Mouse (Mus musculus): ENCODE measurements around the gene Fam83e.

Gene Fam83e

GRCm38 (mm10) chr7:45733477-45733876 lies 12.5 kb downstream of the Fam83e start:
- no peak for TF ChIP-seq GATA4 (IDR thresholded peaks at IDR 0.05; ENCODE audit: insufficient replicate concordance, low read length)

DNA sequence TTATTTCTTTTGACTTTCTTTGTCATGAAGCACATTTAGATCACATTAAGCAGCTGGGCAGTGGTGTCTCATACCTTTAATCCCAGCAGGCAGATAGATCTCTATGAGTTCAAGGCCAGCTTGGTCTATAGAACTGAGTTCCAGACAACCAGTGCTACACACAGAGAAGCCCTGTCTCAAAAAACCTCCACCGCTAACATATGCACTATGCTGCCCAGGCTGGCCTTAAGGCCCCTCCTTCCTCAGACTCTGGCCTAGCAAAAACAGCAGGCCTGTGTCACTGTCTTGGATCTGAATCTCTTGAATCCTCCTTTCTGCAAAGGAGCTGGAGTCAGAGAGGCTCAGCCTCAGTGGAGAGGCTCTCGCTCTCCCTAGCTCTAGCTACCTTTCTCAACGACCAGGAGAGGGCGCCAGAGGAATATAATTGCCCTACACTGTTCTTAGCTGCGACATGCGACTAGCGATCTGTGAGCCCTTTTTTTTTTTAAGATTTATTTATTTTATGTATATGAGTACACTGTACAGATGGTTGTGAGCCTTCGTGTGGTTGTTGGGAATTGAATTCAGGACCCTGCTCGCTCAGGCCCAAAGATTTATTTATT lies 18.3 kb downstream of the Fam83e start:
- no peak for TF ChIP-seq GATA4 (IDR thresholded peaks at IDR 0.05; ENCODE audit: insufficient replicate concordance, low read length)

- TF ChIP-seq GATA4 (IDR thresholded peaks at IDR 0.05; ENCODE audit: insufficient replicate concordance, low read length): no peak
These were observed 18.8 kb downstream of the Fam83e start for GRCm38 (mm10) chr7:45739820-45740219.

GRCm38 (mm10) chr7:45741308-45741707 lies 20.3 kb downstream of the Fam83e start:
- no peak for TF ChIP-seq GATA4 (IDR thresholded peaks at IDR 0.05; ENCODE audit: insufficient replicate concordance, low read length)

- no peak for TF ChIP-seq GATA4 (IDR thresholded peaks at IDR 0.05; ENCODE audit: insufficient replicate concordance, low read length)
These were observed 20.8 kb downstream of the Fam83e start for GRCm38 (mm10) chr7:45741777-45742176.

DNA sequence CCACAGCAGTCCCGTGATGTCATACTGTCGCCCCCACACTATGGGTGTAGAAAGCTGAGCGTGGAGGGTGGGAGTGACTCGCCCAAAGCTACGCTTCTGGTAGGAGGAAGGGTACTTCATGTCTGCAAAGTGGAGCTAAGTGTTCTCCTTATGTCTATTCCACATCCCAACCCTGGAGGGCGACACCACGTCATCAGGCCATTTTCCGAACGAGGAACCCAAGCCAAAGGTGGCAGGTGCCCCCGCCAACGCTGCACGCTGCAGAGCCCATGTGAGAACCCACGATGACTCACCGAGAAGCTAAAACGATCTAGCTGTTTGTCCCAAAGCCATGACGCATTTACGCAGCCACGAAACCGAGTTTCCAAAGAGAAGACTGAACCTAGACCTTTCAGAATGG lies 21.3 kb downstream of the Fam83e start:
- TF ChIP-seq GATA4 (IDR thresholded peaks at IDR 0.05; ENCODE audit: insufficient replicate concordance, low read length): no peak

DNA sequence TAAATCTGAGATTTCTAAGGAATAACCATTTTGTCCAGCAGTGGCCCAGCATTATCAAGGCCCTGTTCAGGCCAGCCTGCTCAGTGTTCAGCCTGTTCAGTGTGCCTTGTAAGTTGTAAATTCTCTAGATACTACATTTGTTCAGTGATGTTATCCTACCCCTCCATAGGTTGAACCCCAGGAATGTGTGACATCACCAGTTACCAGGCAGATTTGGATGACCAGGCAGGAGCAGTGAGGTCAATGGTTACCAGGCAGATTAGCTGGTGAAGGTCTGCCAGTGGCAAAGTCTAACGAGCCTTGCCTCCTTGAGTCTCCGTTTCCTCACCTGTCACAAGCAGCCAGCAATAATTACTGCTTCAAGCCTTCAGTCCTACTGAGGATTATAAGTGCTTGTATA lies 23.4 kb downstream of the Fam83e start:
- no peak for TF ChIP-seq GATA4 (IDR thresholded peaks at IDR 0.05; ENCODE audit: insufficient replicate concordance, low read length)

GRCm38 (mm10) chr7:45746518-45746917 lies 25.5 kb downstream of the Fam83e start:
- TF ChIP-seq GATA4 (IDR thresholded peaks at IDR 0.05; ENCODE audit: insufficient replicate concordance, low read length): no peak

DNA sequence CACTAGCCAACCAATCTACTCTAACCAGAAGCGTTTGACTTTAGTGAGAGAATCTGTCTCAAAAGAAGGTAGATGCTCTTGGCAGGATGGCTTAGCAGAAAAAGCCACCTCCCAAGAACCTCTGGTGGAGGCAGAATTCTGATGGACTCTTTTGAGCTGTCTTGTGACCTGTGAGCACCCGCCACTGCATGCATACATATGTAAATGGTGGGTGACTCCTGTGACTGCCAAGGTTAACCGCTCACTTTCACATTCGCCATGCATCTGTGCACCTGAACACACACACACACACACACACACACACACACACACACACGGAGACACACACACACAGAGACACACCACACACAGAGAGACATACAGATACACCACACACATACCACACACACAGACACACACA lies 26.4 kb downstream of the Fam83e start:
- TF ChIP-seq GATA4 (IDR thresholded peaks at IDR 0.05; ENCODE audit: insufficient replicate concordance, low read length): no peak

- TF ChIP-seq GATA4 (IDR thresholded peaks at IDR 0.05; ENCODE audit: insufficient replicate concordance, low read length): no peak
These were observed 27.1 kb downstream of the Fam83e start for GRCm38 (mm10) chr7:45748110-45748509.

- no peak for TF ChIP-seq GATA4 (IDR thresholded peaks at IDR 0.05; ENCODE audit: insufficient replicate concordance, low read length)
These were observed 28.4 kb downstream of the Fam83e start for GRCm38 (mm10) chr7:45749401-45749800.

- TF ChIP-seq GATA4 (IDR thresholded peaks at IDR 0.05; ENCODE audit: insufficient replicate concordance, low read length): no peak
These were observed 29.1 kb downstream of the Fam83e start for GRCm38 (mm10) chr7:45750162-45750561.

- TF ChIP-seq GATA4 (IDR thresholded peaks at IDR 0.05; ENCODE audit: insufficient replicate concordance, low read length): no peak
These were observed 34.7 kb downstream of the Fam83e start for GRCm38 (mm10) chr7:45755703-45756102.

DNA sequence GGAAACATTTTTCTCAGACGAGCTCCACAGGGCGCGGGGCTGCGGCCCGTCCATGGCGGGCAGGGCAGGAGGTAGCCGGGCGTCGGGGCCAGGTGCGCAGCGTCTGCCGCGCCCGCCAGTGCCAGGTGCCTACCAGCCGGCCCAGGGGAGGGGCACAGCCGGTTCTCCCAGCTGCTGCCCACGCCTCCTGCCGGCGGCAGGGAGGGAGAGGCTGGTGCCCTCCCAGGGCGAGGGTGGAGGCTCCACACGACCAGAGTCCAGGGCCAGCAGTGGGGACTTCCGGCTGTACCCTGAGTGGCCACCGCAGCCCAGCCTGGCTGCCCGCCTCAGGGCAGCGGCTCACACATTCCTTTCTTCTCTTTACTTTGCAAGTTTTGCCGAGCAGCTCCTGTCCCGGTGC lies 38.4 kb downstream of the Fam83e start:
- TF ChIP-seq GATA4 (IDR thresholded peaks at IDR 0.05; ENCODE audit: insufficient replicate concordance, low read length): no peak

GRCm38 (mm10) chr7:45760151-45760550 lies 39.1 kb downstream of the Fam83e start:
- TF ChIP-seq GATA4 (IDR thresholded peaks at IDR 0.05; ENCODE audit: insufficient replicate concordance, low read length): no peak

- no peak for TF ChIP-seq GATA4 (IDR thresholded peaks at IDR 0.05; ENCODE audit: insufficient replicate concordance, low read length)
These were observed 45.0 kb downstream of the Fam83e start for GRCm38 (mm10) chr7:45765995-45766394.

- TF ChIP-seq GATA4 (IDR thresholded peaks at IDR 0.05; ENCODE audit: insufficient replicate concordance, low read length): no peak
These were observed 45.8 kb downstream of the Fam83e start for GRCm38 (mm10) chr7:45766764-45767163.

Measured in liver, adult (tissue).